Mouse (Mus musculus): ENCODE data around the gene Plekhh2.

- TF ChIP-seq POLR2A (IDR thresholded peaks at IDR 0.05; ENCODE audit: borderline replicate concordance, low read depth, low read length) (no peak), CTCF (IDR thresholded peaks at IDR 0.05; ENCODE audit: low read depth, low read length) (no peak)
These were observed 88.6 kb downstream of the Plekhh2 start for GRCm38 (mm10) chr17:84600051-84600983.

All from bone marrow macrophage, adult 2 months (primary cell).